Mouse (Mus musculus) thymus, postnatal 0 days (tissue): ENCODE results near the gene Trit1. TPM values are rescaled to one million over a fixed set of nuclear protein-coding genes. Genes with fewer than 3 reads are reported as not detected.

Source experiments
- DNase-seq: peaks from one replicate; pipeline ENCODE4 v3.0.0-alpha.2; 2015; ENCODE audit warnings: low spot score
- polyA plus RNA-seq: library from polyadenylated mRNA; unstranded; fragments of >200 nt; fragmentation: Nextera tagmentation; extraction: Ambion mirVana; gene quantifications from 2 replicates; pipeline ENCODE4 v1.2.1, GENCODE M21; 2015

Gene Trit1
- polyA plus RNA-seq, 1 experiment from 2014 or later: 16.4 TPM

DNA sequence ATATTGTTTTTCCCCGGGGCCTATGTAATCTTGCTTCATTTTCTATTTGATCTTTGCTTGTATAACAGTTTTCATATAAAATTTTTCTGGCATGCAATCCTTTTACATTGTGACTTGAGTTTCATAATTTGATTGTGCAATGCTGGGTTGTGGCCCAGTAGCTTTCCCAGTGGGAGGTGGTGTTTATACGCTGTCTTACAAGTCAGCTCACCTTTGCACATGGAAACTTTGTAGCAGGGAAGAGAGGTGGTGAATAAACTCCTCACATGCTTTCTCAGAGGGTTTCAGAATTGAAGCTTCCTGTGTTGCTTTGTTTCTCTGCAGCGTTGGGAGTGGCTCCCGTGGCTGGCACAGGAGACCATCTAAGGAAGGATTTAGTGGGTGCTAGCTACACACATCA is 28.4 kb downstream of the Trit1 start:
- DNase-seq: no peak

DNA sequence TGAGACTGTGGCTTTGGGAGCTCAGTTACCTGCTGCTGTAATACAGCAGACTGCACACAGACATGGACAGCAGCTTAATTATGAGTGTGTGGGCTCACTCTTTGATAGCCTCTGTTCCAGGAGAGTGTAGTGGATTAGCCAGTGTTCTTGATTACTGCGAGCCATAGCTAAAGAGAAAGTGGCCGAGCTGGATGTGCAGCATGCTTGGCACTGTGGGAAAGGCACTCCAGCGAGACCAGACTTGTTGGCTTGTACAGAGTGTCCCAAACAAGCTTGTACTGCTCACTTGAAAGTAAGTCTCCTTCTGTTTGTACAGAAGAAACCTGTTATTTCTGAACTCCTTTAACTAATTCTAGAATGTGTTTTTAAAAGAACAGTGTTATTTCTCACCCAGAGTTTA is 29.9 kb downstream of the Trit1 start:
- DNase-seq: no peak

DNA sequence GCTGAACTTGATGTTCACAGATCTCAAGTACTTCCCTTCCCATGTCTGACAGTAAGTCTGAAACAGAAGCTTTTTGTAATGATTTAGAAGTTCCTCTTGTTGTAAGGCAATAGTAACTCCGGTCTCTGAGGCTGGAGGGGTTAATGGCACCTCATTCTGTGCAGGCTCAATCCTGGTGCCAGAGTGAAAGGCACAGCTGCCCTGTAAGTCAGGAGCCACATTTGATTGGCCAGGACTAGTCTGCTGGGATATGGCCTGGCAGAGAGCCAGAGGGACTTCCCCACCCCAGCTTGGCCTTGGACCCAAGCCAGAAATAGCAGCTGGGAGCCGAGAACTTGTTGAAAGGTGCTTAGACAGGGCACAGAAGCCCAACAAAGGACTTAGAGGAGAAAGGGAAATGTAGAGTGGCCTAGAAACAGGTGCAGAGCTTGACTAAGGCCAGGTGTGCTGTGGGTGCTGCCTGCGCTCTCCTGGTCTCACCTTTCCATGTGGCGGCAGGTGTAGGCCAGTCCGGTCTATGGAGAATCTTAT is 34.3 kb downstream of the Trit1 start:
- peak; percentile 5 for DNase-seq

DNA sequence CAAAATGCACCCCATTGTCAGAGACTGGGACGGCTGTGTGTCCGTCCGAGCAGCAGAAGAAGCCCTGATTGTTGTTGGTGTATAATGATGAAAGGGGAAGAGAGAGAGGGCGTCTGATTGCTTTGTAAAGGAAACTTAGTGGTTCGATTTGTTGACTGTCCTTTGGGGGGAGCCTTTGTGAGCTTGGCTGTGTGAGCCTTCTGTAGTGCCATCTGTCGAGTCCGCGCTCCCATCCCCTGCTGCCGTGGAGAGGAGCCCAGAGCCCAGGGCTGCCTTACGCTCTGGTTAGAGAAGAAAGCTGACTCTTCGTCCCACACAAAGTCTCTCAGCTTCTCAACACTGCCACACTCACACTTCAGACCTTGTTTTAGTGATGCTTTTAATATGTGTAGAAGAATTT is 36.8 kb downstream of the Trit1 start:
- no peak for DNase-seq

DNA sequence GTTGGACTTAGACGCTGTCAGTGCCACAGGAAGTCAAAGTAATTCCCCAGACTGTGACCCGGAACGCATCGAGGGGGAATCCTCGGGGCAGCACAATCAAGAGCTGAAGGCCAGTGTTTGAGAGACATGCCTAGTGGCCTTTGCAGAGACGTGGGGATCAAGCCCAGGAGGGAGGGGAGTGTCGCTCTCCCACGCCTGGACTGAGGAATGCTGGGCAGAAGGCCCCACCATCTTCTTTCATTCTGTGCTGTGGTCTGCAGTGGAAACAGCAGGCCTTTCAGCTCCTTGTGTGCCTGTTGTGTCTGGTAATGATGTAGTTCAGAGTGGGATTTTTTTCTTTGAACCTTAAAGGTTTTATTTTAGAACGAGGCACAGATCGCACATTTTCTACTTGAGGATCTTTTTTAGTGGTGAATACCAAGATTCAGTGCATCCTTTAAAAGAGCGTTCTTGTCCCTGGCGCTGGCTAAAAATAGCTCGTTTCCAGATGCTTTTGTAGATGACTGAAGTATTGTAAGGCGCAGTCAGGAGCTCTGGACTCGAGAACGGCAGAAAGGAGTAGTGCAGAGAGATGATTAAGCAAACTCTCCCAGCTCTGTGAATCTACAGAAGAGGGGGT is 37.9 kb downstream of the Trit1 start:
- DNase-seq: no peak

DNA sequence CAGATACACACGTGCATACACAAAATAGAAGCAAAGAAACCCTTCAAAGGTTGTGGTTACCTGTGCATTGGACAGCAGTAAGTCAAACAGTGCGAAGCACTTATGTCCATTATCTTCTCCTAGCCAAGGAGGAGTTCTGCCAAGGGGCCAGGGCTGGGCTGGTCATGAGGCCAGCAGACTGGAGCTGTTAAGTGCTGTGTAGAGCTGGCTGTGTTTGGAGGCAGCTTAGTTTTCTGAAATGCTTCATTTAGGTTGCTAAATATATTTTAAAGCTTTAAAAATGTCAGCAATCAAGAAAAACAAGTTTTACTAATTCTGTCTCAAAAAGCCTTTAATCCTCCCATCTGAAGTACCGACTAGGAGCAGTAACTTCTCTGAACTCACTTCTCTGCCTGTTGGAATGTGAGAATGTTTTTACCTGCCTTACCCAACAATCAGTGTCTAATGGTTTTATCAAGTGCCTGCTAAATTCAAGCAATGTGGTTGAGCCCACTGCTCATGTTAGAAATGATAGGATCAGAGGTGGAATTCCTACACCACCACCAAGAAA is 40.2 kb downstream of the Trit1 start:
- no peak for DNase-seq

DNA sequence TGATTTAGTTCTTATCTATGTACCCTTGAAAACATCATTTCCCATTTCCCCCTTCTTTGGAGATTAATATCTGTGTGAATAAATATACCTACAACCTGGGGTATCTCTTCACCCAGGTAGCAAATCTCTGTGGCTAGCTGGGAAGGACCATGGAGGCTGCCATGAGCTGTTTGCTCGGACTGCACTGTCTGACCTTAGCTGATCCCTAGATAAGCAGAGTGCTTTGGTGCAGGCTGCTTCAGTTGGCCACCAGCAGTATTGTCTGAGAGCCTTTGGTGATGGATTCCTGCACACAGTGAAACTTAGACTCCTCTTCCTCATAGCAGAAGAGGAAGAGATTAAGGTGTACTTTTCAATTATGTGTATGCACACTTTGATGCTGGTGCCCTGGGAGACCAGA is 41.6 kb downstream of the Trit1 start:
- no peak for DNase-seq

DNA sequence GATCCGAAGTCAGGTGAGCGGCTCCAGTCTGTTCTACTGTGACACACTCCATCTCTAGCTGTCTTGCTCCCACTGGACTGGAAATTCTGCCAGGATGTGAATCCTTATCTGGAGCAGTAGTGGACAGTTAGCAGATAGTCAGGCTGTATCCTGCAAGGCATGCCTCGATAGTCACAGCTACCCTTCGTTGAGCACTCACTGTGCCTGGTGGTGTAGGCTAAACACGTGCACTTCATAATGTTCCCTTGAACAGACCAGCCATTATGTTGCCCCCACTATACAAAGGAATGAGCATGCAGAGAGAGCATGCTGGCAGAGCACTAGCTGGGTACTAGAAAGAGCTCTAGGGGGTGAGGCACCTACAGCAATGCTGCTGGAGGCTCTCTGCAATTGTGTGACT is 45.3 kb downstream of the Trit1 start:
- DNase-seq: no peak

DNA sequence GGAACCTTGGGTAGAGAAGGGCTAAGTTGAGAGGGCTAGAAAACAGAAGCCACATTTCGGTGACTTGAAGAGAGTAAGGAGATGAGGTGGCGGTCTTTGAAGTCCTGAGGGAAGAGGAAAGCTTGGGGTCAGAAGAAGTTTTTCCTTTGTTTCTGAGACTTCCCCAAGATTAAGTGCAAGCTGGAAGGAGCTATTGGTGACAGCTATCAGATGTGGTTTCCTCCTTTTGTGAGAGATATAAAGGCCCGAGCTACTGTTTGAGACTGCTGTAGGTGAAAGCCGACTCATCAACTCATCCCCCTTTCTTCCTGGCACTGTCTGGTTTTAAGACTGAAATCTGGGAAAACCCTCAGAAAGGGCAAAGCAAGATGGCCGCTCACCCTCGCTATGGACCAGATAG is 52.2 kb downstream of the Trit1 start:
- no peak for DNase-seq

DNA sequence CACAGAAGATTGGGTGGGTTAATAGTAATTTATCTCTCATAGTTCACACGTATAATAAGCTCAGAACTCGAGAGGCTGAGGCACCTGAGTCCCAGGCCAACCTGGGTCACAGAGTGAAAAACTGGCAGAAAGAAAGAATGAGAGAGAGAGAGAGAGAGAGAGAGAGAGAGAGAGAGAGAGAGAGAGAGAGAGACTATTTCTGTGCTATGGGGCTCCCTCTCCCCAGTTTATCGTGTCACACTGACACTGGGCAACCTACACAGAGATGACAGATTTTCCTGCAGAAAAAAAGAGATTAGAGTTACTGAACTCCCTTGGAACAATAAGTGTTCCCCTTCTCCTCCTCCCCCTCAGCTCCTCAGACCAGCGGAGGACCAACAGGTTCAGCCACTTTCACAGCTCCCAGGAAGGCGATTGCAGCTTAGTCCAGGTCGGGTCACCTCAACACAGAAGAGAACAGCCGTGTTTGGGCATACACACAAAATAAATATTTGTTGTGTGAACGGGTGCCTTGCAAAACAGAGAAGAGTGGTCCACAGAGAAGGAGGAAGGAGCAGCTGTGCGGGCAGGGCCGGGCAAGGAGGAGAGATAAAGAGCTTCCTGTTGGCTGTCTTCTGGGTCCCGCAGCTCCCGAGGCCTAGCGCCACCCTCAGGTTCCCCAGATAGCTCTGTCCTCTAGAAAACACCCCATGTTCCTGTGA is 55.0 kb downstream of the Trit1 start:
- DNase-seq: peak; percentile 66

DNA sequence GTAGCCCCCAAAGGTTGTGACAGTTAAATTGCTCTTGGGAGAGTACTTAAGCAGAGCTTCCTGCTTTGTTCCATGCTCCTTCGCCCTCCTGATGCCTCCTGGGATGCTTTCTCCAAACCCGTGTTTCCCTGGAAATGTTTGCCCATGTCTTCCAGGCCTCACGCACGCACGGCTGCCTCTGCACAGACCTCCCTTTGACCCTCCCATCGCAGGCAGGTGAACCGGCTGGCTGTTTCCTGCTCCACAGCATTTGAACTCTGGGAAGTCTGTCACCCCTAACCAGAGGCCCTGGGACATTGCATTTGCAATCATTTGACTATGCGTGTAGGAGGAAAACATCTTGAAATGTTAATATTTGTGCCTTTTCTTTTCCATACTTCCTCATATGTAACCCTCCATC is 60.5 kb downstream of the Trit1 start:
- DNase-seq: no peak

DNA sequence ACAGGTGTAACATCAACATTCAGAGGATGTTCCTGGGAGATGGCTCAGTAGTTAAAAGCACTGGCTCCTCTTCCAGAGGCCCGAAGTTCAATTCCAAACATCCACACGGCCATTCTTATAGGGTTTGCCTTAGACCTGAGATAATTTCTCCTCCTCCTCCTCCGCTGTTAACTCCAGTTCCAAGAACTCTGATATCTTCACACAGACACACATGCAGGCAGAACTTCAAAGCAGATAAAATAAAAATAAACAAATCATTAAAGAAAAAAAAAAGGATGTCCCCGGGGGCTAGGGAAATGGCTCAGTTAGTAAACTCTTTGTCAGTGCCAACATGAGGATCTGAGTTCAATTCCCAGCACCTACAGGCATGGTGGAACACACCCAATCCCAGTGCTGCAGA is 61.8 kb downstream of the Trit1 start:
- no peak for DNase-seq

DNA sequence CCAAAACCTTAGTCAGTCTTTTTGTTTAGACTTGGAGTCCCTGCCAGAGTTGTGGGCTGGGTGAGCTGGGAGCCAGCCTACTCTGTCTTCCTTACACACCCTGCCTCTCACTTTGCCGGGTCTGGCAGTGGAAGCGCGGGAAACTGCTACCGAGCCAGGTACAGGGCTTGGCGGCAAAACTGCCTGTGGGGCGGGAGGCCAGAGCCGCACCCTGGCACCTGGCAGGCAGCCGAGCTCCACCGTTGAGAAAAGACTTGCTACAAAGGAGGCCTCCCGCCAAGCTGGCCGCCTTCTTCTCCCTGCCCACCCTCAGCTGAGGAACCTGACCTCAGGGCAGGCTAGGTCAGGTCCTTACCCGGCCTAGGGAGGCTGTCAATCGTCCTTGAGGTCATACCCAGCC is 64.4 kb downstream of the Trit1 start:
- no peak for DNase-seq

DNA sequence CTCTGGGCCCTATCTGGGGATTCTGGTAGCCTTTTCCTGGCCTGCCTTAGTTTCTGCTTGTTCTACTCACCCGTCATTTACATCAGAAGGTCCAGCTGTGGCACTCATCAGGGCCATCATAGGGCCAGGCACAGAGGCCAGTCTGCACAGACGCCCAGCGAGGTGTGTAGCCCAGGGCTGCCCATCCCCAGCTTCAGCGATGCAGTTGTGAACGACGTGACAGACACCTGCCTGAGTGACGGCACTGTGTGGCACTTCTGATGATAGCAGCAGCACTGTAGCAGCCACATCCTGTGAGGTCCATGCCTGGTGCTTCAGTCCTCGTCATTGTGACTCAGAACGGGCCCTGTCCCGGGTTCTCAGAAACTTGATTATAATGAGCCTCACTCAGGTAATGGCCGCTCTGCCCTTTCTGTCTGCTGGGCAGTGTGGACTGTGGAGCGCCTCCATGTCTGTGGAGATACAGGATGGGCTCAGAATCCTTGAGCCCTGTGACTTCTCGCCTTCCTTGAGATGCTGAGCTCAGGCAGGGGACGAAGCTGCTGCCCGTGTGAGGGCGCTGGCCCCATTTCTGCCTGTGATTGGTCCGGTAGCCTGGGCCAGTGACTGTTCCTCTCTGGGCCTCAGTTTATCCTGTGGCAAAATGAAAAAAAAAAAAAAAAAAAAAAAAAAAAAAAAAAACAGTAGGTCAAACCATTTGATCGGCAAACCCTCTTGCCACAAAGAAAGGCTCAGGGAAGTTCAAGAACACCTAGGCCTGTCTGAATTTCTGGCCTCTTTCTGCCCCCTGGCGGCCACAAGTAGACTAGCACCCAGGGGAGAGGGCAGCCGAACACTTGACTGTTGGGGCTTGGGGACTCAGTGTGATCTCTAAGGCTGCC is 66.1 kb downstream of the Trit1 start:
- peak; percentile 75 for DNase-seq

DNA sequence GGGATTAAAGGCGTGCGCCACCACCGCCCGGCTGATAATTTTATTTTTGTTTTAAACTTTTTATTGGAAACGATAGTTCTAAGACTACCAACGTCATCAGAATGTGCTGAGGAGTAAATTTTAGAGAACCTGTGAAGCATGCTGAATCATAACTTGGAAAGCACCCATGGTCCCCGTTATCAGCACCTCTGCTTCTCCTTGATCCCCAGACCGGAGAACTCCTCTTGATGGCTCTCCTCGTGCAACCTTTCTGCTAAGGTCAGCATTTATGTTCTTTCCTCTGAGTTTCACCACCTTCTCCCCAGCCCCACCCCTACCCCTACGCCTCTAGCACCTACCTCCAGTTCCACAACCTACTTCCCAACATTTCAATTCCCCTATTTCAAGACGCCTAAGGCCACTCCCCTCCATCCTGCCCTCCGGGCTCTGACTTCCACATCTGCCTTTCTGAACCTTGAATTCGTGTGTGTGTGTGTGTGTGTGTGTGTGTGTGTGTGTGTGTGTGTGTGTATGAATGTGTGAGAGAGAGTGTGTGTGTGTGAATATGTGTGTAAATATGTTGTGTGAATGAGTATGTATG is 67.0 kb downstream of the Trit1 start:
- DNase-seq: no peak

DNA sequence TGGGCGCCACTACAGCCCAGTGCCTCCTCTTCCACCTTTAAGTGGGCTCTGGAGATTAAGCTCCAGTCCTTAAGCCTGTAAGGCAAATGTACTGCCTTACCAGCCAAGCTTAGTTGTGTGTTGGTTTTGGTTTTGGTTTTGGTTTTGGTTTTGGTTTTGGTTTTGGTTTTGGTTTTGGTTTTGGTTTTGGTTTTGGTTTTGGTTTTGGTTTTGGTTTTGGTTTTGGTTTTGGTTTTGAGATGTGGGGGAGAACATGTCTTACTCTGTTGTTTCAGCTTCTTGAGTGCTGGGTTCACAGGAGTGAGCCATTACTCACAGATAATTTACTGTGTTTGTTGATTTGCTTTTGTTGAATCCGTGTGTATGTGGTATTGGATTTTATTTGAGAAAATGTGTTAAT is 68.9 kb downstream of the Trit1 start:
- DNase-seq: no peak

DNA sequence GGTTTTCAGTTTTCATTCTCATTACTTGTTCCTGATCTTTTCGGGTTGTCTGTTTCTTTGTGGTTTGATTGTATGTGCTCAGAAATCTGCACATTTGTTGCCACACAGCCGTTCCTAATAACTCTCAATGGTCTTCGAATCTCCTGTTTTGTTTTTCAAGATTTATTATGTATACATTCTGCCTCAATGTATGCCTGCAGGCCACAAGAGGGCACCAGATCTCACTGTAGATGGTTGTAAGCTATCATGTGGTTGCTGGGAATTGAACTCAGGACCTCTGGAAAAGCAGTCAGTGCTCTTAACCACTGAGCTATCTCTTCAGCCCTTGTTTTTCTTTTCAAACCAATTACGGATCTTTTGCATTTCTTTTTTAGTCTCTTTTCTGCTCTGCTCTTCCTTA is 70.0 kb downstream of the Trit1 start:
- DNase-seq: no peak

DNA sequence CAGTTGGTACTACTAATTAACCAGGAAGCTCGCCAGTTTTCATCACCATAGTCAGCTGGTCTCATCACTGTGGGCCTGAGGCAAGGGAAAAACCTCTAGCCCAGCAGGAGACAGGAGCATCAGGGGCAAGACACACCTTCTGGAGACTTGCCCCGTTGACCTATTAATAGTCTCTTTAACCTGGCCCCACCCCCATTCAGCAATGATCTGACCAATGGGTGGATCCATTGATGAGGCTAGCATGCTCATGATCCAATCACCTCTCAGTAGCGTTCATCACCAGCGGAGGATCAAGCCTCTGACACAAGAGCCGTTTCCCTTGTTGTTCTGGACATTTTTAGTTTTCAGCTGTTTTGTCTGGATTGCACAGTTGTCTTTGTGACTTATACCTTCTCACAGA is 76.2 kb downstream of the Trit1 start:
- DNase-seq: no peak

DNA sequence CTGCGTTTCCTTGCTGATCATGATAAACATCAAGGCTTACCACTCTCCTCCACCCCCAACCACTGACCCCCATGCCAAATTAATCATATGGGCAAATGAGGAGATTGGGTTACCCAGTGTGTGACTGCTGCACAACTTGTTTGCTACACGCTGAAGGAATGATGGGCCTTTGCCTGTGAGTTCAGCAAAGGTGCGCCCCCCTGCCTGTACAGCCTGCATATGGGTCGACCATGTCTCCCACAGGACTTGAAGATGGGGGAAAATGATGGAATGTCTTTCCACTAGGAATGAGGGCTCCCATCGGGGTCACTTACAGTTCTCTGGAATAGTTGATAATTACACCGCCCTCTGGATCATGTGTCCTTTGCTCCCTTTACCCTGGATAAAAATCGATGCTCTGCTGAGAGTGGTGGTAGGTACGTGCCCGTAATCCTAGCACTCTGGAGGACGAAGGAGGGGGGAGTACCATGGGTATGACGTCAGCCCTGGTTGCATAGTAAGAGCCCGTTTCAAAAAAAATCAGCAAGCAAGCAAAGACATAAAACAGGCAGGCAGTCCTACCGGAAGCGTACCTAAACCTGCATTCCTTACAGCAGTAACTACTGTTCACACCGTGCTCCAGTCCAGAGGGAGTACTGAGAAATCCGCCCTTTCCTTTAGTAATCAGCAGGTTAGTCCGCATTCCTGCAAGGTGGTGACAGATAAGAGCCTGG is 76.8 kb downstream of the Trit1 start:
- no peak for DNase-seq

DNA sequence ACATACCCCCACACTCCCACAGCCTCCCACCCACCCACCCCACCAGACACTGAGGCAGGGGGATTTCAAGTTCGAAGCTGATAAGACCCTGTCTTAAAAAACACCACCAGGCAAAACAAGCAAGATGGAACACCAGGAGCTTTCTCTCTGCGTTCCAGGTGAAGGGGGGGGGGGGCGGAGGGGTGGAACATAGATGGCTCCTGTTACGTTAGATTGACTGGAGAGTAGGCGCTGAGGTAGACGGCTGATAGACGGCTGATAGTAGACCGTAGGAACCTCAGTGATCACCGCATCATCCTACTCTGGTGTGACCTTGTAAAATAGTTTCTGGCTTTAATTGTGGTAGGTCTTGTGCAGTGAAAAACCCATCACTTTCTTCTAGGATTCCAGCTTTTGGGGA is 77.5 kb downstream of the Trit1 start:
- no peak for DNase-seq
